Mouse (Mus musculus) megakaryocyte, embryonic 14.5 days (primary cell): ENCODE measurements around the gene Stc2.

Source experiments
- FLI1 ChIP-seq: IDR thresholded peaks from 2 replicates; pipeline ENCODE4 v1.6.1; 2012; ENCODE audit warnings: low read length, inconsistent platforms, mixed read lengths
- GATA1 ChIP-seq: IDR thresholded peaks from 3 replicates; pipeline ENCODE4 v1.6.1; 2012; ENCODE audit warnings: mixed read lengths, low read length, inconsistent platforms, borderline replicate concordance

DNA sequence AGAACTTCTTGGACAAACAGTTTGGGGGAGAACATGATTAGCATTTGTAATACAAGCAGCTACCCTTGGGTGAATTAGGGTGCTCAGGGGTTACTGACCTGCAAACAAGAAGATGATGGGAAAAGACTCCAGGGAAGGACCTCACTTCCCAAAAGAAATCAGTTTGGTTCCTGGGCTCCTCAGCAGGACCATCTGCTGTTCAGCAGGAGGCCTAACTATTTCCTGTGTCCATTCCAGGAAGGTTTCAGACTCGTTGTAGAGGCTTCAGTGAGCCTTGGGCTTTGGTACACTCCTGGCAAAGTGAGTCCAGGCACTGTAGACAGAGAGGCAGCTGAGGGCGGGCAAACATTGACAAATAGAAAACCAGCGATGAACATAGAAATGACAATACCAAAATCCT lies 42.5 kb upstream of the Stc2 start:
- TF ChIP-seq GATA1 (no peak), FLI1 (no peak)
